Mouse (Mus musculus) ovary, adult 18-20 months (tissue): Measurements from ENCODE around the gene Capn9.

Source experiments
- DNase-seq: peaks from one replicate; pipeline ENCODE4 v3.0.0; 2022; ENCODE audit warnings: low spot score, mixed read lengths

Gene Capn9

DNA sequence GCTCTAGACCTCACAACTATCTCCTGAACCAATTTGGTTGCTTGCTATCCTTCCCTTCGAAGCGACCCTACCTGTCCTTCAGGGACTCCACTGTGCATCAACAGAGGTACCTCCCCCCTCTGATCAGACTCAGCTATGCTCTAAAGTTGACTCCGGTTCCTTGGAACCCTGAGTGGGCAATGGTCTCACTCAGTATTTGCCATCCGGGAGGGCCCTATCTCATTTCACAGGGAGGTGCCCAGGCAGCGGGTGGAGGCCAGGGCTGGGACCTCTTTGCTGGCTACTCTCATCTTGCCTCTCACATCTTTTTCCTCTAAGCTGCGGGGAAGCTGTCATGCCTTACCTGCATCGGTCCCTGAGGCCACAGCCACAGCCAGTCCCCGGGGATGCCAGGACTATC is at the start of gene Capn9:
Gene Capn9, plus strand, starts transcription at position 301 of the 400 bp plus-strand sequence.
- no peak for DNase-seq

DNA sequence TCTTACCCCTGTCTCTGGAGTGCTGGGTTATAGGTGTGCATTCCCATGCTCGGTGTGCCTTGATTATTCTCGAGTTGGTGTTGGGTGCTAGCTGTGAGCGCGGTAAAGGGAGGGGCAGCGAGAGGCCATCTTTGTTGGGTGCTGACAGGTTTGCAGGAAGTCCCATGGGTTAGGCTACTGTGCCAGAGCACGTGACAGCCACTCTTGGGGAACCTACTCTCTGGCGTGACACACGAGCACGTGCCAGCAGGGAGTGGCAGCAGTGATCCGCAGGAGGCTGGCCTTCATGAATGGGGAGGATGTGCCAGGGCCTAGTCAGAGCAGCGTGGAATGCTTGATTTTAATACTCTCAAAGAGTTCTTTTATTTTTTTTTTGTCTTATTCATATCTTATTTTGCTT is 49.6 kb upstream of the Capn9 start:
- no peak for DNase-seq

DNA sequence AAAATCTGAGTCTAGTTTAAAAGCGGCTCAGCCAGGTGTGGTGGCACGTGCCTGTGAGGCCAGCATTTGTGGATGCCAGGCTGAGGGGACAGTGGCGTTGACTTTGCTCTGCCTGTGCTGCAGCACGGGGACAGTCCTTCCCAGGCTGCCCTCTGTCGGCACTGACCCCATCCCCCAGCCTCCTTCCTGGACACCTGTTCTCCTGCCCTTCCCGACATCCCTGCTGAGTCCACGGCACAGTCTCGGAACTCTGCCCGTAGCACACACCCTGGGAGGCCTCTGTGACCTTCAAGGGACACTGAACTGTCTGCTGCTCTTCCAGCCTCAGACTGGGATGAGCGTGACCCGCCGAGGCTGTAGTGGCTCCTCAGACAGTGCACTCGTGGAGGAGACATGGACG is 45.8 kb upstream of the Capn9 start:
- no peak for DNase-seq

DNA sequence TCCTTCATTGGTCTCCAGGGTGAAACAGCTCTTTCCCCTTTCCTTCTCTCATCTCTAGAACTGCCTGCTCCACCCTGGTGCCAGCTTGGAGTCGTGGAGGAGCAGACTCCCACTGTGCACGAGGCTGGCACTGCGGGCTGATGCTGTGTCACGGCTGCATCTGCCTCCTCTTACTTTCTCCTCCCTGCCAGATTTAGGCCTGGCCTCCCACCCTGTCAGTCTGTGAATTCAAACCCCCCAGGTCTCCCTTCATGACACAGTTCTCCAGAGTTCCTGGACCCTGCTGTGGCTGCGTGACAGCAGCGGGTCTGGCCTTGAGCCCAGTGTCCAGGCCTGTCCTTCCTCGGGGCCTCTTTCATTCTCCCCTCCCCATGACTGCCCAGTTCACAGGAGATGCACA is 45.4 kb upstream of the Capn9 start:
- no peak for DNase-seq

DNA sequence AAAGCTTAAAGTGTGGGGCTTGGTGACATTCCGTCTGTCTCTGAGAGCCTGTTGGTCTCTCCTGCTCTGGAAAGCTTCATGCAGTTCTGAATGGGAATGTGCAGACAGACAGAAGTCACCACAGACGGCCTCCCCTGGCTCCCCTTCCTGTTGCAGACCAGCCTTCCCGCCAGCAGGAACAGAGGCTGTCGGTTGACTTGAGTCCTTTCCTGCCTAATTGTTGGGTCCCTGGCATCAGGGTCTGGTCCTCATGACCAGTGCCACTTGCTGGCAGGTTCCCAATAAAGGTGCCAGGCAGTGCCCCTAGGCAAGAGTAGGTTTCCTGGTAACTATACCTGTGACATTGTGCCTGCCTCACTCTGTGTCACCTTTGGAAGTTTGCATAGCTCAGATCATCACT is 44.9 kb upstream of the Capn9 start:
- no peak for DNase-seq

DNA sequence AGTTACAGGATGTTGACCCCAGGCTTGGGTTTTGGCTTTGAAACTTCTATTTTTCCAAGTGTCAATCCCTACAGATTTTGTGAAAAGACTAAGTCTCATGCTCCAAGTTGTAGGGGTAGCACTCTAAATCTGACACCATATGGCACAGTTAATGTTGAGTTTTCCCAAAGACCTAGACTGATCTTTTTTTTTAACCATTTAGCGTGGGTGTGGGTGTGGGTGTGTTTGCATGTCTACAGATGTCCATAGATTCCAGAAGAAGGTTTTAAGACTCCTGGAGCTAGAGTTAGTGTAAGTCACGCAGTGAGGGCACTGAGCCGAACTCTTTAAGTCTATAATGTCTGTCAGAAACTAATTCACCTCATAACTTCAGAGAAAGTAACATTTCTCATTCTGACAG is 43.3 kb upstream of the Capn9 start:
- DNase-seq, result no peak

DNA sequence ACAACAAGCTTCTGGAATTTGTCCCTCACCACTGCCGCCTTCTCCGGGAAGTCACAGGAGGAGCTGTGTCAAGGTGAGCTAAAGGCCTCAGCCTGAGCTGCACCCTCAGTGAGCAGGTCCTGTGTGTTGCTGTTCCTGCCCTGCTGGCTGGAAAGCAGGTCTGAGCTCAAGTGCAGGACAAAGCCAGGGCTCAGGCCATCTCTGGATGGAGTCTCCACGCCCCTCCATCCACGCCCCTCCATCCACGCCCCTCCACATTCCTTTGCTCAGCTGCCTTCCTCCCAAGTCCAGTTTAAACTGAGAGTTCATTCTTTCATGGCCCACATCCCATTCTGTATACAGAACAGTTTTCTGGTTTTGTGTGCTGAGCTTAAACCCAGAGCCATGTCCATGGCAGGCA is 40.5 kb upstream of the Capn9 start:
- DNase-seq, result no peak

DNA sequence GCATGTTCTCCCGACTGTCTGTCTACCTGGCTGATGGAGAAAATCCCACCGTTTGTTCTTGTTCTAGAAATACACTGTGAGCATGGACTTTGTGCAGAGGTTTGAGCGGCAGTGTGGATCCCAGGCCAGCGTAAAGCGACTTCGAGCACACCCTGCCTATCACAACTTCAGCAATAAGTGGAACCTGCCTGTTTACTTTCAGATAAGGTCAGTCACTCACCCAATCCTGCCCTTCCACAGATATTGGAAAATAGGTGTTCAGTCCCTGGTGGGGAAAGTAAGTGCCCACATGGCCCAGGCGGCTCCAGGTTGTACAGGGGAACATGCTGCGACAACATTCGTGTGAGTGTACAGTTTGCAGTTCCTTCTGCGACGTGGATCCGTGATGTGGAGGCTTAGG is 35.0 kb upstream of the Capn9 start:
- DNase-seq, result no peak

DNA sequence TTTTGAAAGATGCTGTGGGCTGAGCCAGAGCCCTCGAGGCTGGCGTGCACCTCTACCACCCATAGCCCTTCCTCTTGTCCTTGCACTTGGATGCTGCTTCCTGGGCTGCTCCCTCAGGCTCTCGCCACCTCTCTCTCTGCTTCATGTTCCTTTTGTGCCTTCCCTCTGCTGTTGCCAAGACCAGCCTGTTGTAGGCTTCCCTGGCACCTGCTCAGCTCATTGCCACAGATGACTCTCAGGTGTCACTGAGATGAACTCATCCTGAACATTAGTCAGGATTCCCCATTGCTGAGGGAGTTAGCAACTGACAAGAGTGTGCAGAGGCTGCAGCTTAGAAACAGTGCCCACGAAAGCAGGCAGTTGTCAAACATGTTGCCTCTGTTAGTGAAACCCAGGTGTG is 33.9 kb upstream of the Capn9 start:
- DNase-seq, result no peak

DNA sequence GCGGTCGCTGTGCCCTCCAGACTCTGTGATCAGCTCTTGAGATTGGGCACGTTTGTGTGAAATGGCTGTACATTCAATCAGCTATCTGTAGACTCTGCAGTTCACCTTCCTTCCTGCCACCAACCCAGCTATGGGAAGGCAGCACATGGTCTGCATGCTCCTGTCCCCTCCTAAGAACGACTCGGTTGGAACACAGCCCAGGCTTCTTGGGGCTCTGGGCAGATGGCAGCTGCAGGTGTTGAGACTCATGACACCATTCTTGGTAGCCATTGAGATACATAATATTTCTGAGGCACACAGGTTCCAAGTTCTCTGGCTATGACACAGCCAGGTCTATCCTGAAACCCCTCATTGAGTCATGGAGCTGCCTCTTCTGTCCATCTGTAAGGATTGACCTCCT is 32.6 kb upstream of the Capn9 start:
- DNase-seq, result no peak

DNA sequence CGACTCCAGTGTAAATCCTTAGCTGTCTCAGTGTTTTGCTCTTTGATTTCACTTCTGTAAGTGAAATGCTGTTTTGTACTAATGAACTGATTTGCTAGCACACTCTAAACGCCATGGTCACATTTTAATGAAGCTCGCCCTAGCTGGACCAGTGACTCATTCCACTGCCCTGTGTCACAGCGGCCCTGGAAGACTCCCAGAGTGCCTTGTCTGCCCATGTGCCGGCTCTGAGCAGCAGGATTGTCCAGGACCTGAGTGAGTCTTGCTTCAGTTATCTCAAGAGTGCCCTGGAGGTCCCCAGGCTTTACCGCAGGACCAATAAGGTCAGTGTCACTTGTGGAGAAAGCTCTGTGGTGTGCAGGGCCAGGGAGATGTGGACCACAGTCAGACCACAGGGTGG is 29.5 kb upstream of the Capn9 start:
- no peak for DNase-seq

DNA sequence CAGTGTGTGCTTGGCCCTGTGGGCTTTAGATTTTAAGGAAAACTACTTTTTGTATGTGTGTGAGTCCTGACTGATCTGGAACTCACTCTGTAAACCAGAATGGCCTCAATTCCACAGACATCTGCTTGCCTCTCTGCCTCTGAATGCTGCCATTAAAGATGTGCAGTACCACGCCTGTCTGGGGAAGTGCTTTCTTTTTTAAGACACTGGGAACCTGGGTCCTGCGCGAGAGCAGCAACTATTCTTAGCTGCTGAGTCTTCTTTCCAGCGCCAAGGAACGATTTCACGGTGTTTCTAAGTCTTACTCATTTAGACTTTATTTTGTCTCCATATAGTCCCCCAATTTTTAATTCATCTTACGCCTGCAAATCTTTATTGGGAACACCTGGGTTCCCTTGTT is 29.1 kb upstream of the Capn9 start:
- DNase-seq, result no peak

DNA sequence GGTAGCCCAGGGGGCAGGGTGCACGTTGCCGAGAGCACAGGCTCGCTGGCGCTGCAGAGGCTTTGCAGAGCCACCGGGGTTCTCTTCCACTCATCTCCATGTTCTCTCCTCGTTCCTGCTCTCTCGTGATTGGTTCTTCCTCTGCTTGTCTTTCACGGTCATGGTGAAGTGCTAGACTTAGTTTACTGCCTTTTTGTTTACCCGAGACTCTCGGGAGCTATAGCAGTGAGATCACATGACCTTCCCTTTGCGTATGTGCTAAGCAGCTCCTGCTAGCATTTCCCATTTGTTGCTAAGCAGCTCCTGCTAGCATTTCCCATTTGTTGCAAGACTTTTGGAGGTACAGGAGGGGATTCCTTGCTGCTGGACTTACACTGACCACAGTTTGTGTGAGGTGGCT is 28.6 kb upstream of the Capn9 start:
- DNase-seq, result no peak

DNA sequence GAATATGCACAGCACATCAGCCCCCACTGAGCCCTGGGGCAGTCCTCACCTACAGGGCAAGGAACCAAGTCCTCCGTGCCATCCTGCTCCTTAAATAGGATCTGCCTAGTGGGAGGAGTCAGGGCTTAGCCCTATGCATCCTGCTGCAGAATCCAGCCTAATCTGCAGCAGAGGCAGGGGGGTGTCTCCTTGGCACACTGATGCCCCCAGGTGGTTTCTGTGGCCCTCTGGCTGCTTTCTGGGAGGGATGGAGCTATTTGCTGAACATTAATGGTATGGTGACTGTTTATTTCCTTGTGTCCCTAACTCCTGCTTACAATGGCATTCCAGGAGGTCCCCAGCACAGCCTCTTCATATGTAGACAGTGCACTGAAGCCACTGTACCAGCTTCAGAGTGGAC is 27.7 kb upstream of the Capn9 start:
- no peak for DNase-seq

DNA sequence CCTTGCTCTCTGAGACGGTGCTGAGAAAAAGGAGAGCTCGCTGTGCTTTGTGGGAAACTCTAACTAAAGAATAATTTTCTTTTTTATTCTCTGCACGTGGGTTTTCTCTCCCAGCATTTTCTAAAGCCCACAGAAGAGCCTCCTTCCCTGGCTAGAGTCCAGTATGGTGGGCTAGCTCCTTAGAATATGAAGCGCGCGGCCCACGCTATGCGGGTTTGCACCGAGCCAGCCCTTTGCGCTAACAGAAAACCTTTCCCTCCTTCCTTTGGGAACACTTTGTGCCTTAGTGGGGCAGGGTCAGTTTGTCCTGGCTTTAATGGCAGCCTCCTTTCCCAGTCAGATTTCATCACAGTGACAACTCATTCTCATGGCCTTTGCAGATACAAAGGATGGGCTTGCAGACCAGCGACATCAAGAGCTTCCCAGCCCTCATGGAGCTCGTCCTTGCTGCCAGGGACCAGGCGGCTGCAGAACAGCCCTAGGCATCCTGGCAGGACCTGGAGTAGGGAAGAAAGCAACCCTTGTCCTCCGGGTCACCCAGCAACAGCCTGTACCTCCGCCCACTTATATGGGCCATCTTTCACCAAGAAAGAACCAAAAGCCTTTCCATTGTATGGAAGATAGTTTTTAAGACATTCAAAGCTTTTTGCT is 24.8 kb upstream of the Capn9 start:
- no peak for DNase-seq

DNA sequence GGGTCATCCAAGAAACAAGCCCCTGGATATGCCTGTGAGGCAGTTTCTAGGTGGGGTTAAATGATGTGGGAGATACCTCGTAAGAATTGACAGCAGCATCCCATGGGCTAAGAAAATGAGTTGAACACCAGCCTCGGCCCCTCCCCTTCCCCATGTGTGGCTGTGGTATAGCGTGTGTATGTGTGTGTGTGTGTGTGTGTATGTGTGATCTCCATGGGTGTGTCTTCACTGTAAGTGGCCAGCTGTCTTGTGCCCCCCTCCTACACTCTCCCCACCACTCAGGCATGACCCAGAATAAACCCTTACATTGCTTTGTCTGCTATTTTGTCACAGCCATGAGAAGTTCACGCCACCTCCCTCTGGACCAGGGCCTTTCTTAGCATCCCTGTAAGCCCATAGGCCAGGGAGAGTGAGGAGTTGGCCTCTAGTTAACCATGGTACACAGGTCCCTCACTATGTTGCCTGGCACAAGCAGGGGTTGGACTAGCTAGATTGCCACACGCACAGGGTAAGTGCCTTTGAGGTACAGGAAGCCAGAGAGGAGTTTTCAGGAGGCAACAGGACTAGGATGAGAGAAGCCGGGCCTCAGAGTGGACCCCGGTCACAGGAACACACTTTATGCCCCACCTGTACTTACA is 20.7 kb upstream of the Capn9 start:
- no peak for DNase-seq

DNA sequence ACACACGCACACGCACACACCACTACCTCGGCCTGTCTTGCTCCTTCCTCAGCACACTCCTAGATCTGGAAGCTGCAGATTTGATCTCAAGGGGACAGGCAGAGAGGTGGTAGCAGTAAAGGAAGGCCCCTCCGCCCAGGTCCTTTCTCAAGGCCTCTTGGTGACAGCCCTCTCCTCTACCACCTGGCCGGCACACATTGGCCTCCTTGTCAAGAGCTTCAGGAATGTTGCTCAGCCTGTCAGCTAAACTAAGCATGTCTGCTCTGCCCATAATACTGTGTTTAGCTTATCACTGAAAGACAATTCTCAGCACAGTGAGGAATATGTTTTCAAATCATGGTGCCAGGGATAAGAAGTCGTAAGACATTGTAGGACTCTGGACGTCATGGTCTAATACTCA is 19.7 kb upstream of the Capn9 start:
- no peak for DNase-seq

DNA sequence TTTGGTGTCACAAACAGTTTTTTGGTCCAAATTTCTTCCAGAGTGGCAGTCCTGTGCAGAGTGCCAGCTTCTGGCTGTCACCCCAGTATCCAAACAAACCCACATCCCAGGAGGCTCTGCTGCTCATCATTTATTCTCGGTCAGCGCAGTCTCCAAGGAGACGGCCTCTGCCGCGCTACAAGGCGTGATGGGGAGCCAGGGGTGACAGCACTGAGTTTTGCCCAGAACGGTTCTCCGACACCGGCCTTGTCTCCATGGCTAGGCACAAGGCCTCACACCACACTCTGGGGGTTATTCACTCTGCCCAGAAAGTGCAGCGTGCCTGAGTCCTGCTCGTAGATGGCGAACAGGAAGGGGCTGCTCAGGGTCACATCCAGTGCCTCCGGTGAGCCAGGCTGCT is 19.3 kb upstream of the Capn9 start:
- DNase-seq, result no peak

DNA sequence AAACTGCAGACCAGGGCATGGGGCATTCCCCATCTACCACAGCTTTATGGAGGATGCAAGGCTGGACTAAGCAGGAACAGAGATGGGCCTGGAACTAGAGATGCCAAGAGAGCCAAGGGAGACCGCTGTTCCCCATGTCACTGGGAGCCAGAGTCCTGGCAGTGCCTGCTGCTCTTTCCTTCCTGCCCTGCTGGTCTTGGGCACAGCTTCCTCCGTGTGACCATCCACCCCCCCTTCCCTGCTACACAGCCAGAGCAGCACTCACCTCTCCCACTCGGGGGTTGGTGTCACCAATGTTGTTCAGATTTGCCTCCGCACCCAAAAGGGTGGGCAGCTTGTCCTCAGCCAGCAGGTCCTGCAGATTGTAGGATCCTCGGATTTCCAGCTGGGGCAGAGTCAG is 18.4 kb upstream of the Capn9 start:
- no peak for DNase-seq

DNA sequence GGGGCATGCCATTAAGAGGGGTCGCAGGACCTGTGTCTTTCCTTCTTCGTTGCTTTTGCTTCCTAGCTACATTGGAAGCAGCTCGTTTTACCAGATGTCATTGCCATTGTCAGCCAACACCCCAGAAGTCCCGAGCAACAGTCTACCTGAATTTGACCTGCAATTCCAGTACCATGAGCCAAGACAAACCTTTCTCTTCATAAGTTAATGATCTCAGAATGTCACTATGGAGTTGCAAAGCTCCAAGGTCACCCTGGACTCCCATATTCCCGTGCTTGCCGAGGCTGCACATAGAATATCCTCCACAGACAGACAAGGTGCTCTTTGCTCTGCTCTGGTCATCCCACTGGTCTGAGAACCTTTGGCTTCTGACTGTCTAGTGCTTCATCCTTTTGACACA is 8.8 kb upstream of the Capn9 start:
- DNase-seq, result no peak

DNA sequence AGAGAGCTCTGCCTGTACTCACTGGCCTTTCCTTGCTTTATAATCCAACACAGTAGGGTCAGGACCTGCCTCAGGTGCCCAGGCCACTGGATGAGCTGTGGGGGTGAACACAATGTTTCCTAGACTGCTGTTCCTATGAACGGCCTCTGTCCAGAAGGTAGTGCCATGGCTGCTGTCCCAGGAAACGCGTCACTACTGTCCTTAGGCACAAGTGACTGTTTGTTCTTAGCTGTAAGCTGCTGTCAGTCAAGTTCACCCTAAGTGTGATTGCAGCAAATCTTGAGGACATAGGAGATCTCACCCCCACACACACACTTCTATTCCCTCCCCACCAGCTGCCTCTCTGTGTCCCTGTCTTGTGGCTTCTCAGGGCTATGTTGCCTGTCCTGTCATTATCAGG is 8.3 kb upstream of the Capn9 start:
- no peak for DNase-seq

DNA sequence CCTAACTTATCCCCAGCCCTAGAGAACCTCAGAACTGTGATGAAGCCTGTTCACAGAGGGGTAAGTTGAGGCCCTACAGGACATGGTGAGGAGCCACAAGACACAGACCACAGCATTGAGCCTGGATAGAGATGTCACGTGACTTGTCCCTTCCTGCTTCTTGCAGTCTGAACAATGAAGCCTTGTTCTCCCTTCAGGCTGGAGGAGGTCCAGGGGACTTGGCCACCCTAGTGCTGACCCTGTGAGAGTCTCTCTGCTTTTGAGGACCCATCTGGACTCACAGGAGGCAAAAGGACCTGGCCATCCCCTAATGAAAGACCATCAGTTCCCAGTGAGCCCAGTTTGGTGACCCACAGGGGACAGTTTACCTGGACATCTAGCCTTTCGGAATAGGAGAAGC is 6.8 kb upstream of the Capn9 start:
- no peak for DNase-seq

DNA sequence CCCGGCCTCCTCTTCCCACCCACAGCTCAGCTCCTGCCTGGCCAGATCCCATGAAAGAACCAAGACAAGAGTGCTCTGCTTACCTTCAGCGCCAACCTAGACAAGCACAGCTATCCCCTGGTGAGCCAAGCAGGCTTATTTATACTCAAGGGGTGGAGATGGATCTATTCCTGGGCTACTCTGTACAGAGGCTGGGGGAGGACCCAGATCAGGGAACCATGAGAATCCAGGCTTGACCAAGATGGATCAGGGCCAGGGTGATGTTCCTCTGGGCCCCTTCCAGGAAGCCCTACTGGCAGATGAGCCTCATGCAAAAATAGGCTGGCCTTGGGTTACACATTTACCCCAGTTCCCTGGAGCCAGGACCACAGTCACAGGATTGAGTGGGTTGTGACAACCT is 6.3 kb upstream of the Capn9 start, which contains the start of gene Agt:
Gene Agt, minus strand, starts transcription at position 114 of the 400 bp plus-strand sequence.
- DNase-seq, result peak; percentile 78

DNA sequence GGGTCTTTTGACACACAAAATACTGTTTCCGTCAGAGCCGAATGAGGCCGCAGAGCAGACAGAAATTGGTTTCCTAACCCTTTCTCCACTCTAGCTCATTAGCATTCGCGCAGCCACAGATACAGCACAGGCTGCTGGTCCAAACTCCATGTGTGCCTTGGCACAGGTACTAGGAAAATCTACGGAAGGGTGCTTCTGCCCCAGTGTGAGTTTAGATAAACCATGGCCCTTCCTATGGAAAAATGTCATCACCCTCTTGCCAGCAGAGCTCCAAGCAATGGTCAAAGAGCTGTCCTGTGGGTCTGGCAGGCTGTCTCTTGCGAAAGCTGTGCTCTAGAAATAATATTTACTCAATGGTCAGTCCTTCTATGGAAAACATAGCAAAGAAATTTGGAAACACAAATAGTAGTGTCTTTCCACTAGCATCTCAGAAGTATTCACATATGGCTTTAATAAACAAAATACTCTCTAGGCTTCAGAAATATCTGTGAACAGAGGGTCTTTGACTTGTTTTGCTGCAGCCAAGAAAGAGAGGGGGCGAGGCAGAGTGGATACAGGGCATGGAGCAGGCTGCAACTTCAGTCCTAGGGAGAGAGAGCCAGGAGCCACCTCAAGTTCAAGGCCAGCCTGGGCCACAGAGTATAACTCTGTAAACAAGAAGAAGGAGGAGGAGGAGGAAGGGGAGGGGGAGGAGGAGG is 4.0 kb upstream of the Capn9 start:
- DNase-seq, result peak; percentile 44
